ENCODE assay signal across 8 mouse cellular contexts in the genomic region with DNA sequence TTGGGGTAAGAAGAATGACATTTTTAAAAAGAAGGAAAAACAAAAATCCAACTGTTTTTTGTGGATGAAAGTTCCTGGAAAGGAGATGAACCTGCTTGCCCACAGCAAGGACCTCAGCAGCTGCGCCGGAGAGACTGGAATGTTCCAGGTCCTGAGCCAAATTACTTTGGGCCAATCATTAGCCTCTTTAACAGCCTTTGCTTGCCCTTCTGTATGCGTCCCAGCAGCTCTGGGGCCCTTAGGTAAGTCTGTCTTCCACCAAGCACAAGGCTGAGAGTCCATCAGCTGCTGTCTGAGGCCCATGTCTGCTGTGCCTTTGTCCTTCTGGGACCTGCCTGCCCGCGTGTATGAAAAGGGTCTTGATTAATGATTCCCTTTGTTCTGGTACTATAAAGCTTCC.
DNase-seq lines count a peak whose midpoint lies in the region; ATAC-seq and TF ChIP-seq lines count a peak whose summit lies in the region.

No protein-coding gene starts in this region.

- H3K4me2 ChIP-seq in hindbrain, embryonic 13.5 days = no peak overlapping the region
- H3K4me2 ChIP-seq in lung, embryonic 14.5 days = no peak overlapping the region

- H3K27me3 ChIP-seq in hindbrain, embryonic 13.5 days = no peaks in the 10 kb centered on the region
- H3K27me3 ChIP-seq in lung, embryonic 14.5 days (ENCODE audit: insufficient read depth, low read length) = no peaks in the 10 kb centered on the region
- no peaks in the 10 kb centered on the region for H3K27me3 ChIP-seq in cerebellum, adult 2 months (ENCODE audit: control insufficient read depth, insufficient read depth, low read length)

- no peak for TF ChIP-seq CTCF in lung, embryonic 14.5 days (IDR thresholded peaks at IDR 0.05; ENCODE audit: low read depth)
- TF ChIP-seq CTCF in cerebellum, adult 2 months (IDR thresholded peaks at IDR 0.05; ENCODE audit: borderline replicate concordance, insufficient read depth, low read depth, low read length) = no peak

- H3K27ac ChIP-seq in hindbrain, embryonic 13.5 days = peak overlapping the region; percentile 62; the same call in 1 of the 2 replicates
- peak overlapping the region; percentile 74 for H3K27ac ChIP-seq in lung, embryonic 14.5 days (ENCODE audit: low read depth)
- no peak overlapping the region for H3K27ac ChIP-seq in cerebellum, adult 2 months (ENCODE audit: insufficient read depth, low read length)

- ATAC-seq in hindbrain, embryonic 13.5 days (ENCODE audit: low FRiP score) = no peak
- peak; percentile 25; the same call in 1 of the 2 replicates for ATAC-seq in lung, embryonic 14.5 days (ENCODE audit: insufficient read depth)
- no peak for ATAC-seq in CD4-positive, CD25-positive, alpha-beta regulatory T cell, adult 4 months

- peaks cover 26% of the 10 kb centered on the region for H3K4me1 ChIP-seq in hindbrain, embryonic 13.5 days (replicated peaks)
- H3K4me1 ChIP-seq in lung, embryonic 14.5 days (ENCODE audit: insufficient read depth) = peaks cover 14% of the 10 kb centered on the region
- peaks cover 12% of the 10 kb centered on the region; the same call in 1 of the 2 replicates for H3K4me1 ChIP-seq in cerebellum, adult 2 months (ENCODE audit: control insufficient read depth, insufficient read depth, low read length)

- H3K4me3 ChIP-seq in hindbrain, embryonic 13.5 days = no peak overlapping the region
- no peak overlapping the region for H3K4me3 ChIP-seq in lung, embryonic 14.5 days (ENCODE audit: low read depth, low read length)
- H3K4me3 ChIP-seq in cerebellum, adult 2 months (replicated peaks; ENCODE audit: insufficient read depth, low read depth, low read length) = no peak overlapping the region

- H3K36me3 ChIP-seq in hindbrain, embryonic 13.5 days = no peaks in the 10 kb centered on the region
- no peaks in the 10 kb centered on the region for H3K36me3 ChIP-seq in lung, embryonic 14.5 days (ENCODE audit: insufficient read depth)

- H3K9ac ChIP-seq in hindbrain, embryonic 13.5 days = no peak overlapping the region
- H3K9ac ChIP-seq in lung, embryonic 14.5 days = no peak overlapping the region

- TF ChIP-seq POLR2A in cerebellum, adult 2 months (IDR thresholded peaks at IDR 0.05; ENCODE audit: borderline replicate concordance, insufficient read depth, low read length) = no peak

- peak; percentile 27 for DNase-seq in embryo, embryonic 11 days
- no peak for DNase-seq in embryo, embryonic 9.5 days (ENCODE audit: extremely low spot score)
- peak; percentile 62 for DNase-seq in fat pad, adult 2 months (ENCODE audit: extremely low read depth, low read depth, low spot score)
- peak; percentile 40 for DNase-seq in lung, embryonic 14.5 days
- no peak for DNase-seq in urinary bladder, adult 2 months (ENCODE audit: low spot score)
- no peak for DNase-seq in cerebellum, adult 2 months

- WGBS in hindbrain, embryonic 13.5 days = 29% methylated on average over 5 of the region's 5 CpGs
- WGBS in lung, embryonic 14.5 days = 27% methylated on average over 5 of the region's 5 CpGs
- WGBS in cerebellum, adult 2 months = 77% methylated on average over 5 of the region's 5 CpGs

- no peaks in the 10 kb centered on the region for H3K9me3 ChIP-seq in hindbrain, embryonic 13.5 days
- no peaks in the 10 kb centered on the region for H3K9me3 ChIP-seq in lung, embryonic 14.5 days (ENCODE audit: low read depth, low read length)

Comparison
In these comparisons a context has a peak if more than half of its experiments do, and no peak if none do; other contexts are left out.
1. DNase-seq: peak in embryo, embryonic 11 days (single experiment), fat pad, adult 2 months (single experiment) and lung, embryonic 14.5 days (single experiment); none in embryo, embryonic 9.5 days (single experiment), urinary bladder, adult 2 months (single experiment) and cerebellum, adult 2 months (0 of 2).